Mouse (Mus musculus) midbrain, embryonic 14.5 days (tissue): ENCODE measurements around the gene Dzip1l. TPM values are rescaled to one million over a fixed set of nuclear protein-coding genes. Genes with fewer than 3 reads are reported as not detected.

ENCODE experiments used
- ATAC-seq: fragments of 200-750 bp; cut with Nextera tagmentation; 2 replicates; pipeline ENCODE4 v1.8.0; 2017; ENCODE audit warnings: moderate number of reproducible peaks, moderate library complexity; ENCODE audit not compliant: low FRiP score, low TSS enrichment
- DNase-seq: peaks from one replicate; pipeline ENCODE4 v3.0.0-alpha.2; 2015
- H3K27ac ChIP-seq: fragments of 300-500 bp; sonication (generic); replicated peaks from 2 replicates; pipeline ENCODE4 v1.5.1; 2014; ENCODE audit warnings: mild to moderate bottlenecking, low read depth, low read length, moderate library complexity
- H3K27me3 ChIP-seq: fragments of 300-500 bp; sonication (generic); 2 replicates; pipeline ENCODE4 v1.6.1; 2014; ENCODE audit warnings: low read length, control low read depth, mixed read lengths; ENCODE audit not compliant: control insufficient read depth, insufficient read depth
- H3K36me3 ChIP-seq: fragments of 300-500 bp; sonication (generic); 2 replicates; pipeline ENCODE4 v1.6.1; 2014; ENCODE audit warnings: low read length, control low read depth; ENCODE audit not compliant: control insufficient read depth, insufficient read depth
- H3K4me1 ChIP-seq: fragments of 300-500 bp; sonication (generic); 2 replicates; pipeline ENCODE4 v1.6.1; 2014; ENCODE audit warnings: mild to moderate bottlenecking, antibody characterized with exemption, low read length, control low read depth; ENCODE audit not compliant: control insufficient read depth, insufficient read depth
- H3K4me2 ChIP-seq: fragments of 300-500 bp; sonication (generic); 2 replicates; pipeline ENCODE4 v1.6.1; 2014; ENCODE audit warnings: mild to moderate bottlenecking, low read length, moderate library complexity
- H3K4me3 ChIP-seq: fragments of 300-500 bp; sonication (generic); replicated peaks from 2 replicates; pipeline ENCODE4 v1.5.1; 2014; ENCODE audit warnings: low read depth, low read length
- H3K9ac ChIP-seq: fragments of 300-500 bp; sonication (generic); replicated peaks from 2 replicates; pipeline ENCODE4 v1.6.1; 2014; ENCODE audit warnings: mild to moderate bottlenecking, low read length, moderate library complexity
- H3K9me3 ChIP-seq: fragments of 300-500 bp; sonication (generic); 2 replicates; pipeline ENCODE4 v1.6.1; 2016; ENCODE audit warnings: low read length, control low read depth, mixed read lengths; ENCODE audit not compliant: control insufficient read depth
- WGBS: fragments of 180-500 bp; shearing (Covaris S2); extraction: QIAGEN DNeasy Blood & Tissue Kit; methylation state at CpG from one replicate; pipeline ENCODE4 v1.1.7; 2014; 5-methylcytosine and 5-hydroxymethylcytosine counted together
- polyA plus RNA-seq: library from polyadenylated mRNA; unstranded; fragments of >200 nt; fragmentation: Nextera tagmentation; extraction: Ambion mirVana; gene quantifications from 2 replicates; pipeline ENCODE4 v1.2.1, GENCODE M21; 2014

Gene Dzip1l
- polyA plus RNA-seq, 1 experiment from 2014 or later = 7.9 TPM

GRCm38 (mm10) chr9:99694961-99695360 lies 65.7 kb downstream of the Dzip1l start:
- no peak overlapping the region for H3K4me3 ChIP-seq
- no peaks in the 10 kb centered on the region for H3K4me1 ChIP-seq
- H3K27me3 ChIP-seq = no peaks in the 10 kb centered on the region
- H3K36me3 ChIP-seq = no peaks in the 10 kb centered on the region
- no peak overlapping the region for H3K9ac ChIP-seq
- ATAC-seq (no peak), DNase-seq (no peak)
- no peak overlapping the region for H3K4me2 ChIP-seq
- H3K27ac ChIP-seq = no peak overlapping the region
- WGBS = 64% methylated on average over 7 of the region's 7 CpGs
- H3K9me3 ChIP-seq = no peaks in the 10 kb centered on the region

- 89% methylated on average over 2 of the region's 2 CpGs for WGBS
- Histone ChIP-seq H3K9ac (no peak overlapping the region), H3K4me2 (no peak overlapping the region), H3K27me3 (no peaks in the 10 kb centered on the region), H3K4me1 (no peaks in the 10 kb centered on the region), H3K36me3 (no peaks in the 10 kb centered on the region), H3K27ac (no peak overlapping the region), H3K9me3 (no peaks in the 10 kb centered on the region), H3K4me3 (no peak overlapping the region)
- DNase-seq (no peak), ATAC-seq (no peak)
Measured at GRCm38 (mm10) chr9:99699752-99700389, 70.6 kb downstream of the Dzip1l start.

GRCm38 (mm10) chr9:99701187-99701586 lies 71.9 kb downstream of the Dzip1l start:
- no peaks in the 10 kb centered on the region for H3K4me1 ChIP-seq
- H3K4me3 ChIP-seq = no peak overlapping the region
- no peak overlapping the region for H3K27ac ChIP-seq
- no peaks in the 10 kb centered on the region for H3K27me3 ChIP-seq
- DNase-seq (no peak), ATAC-seq (no peak)
- H3K36me3 ChIP-seq = no peaks in the 10 kb centered on the region
- H3K4me2 ChIP-seq = no peak overlapping the region
- no peaks in the 10 kb centered on the region for H3K9me3 ChIP-seq
- WGBS = 91% methylated on average over 2 of the region's 2 CpGs
- no peak overlapping the region for H3K9ac ChIP-seq

GRCm38 (mm10) chr9:99702215-99702614 lies 72.9 kb downstream of the Dzip1l start:
- 93% methylated on average over 6 of the region's 6 CpGs for WGBS
- Histone ChIP-seq H3K27ac (no peak overlapping the region), H3K9ac (no peak overlapping the region), H3K4me1 (no peaks in the 10 kb centered on the region), H3K9me3 (no peaks in the 10 kb centered on the region), H3K36me3 (no peaks in the 10 kb centered on the region), H3K4me3 (no peak overlapping the region), H3K27me3 (no peaks in the 10 kb centered on the region), H3K4me2 (no peak overlapping the region)
- no peak for ATAC-seq
- DNase-seq = no peak

- no peak overlapping the region for H3K4me2 ChIP-seq
- H3K27me3 ChIP-seq = no peaks in the 10 kb centered on the region
- no peak overlapping the region for H3K9ac ChIP-seq
- no peak overlapping the region for H3K4me3 ChIP-seq
- H3K36me3 ChIP-seq = no peaks in the 10 kb centered on the region
- 77% methylated on average over 6 of the region's 6 CpGs for WGBS
- no peaks in the 10 kb centered on the region for H3K4me1 ChIP-seq
- DNase-seq = no peak
- no peak overlapping the region for H3K27ac ChIP-seq
- ATAC-seq = no peak
- no peaks in the 10 kb centered on the region for H3K9me3 ChIP-seq
Measured at GRCm38 (mm10) chr9:99703711-99704110, 74.4 kb downstream of the Dzip1l start.

GRCm38 (mm10) chr9:99706264-99706663 lies 77.0 kb downstream of the Dzip1l start:
- H3K9ac ChIP-seq = no peak overlapping the region
- ATAC-seq = no peak
- no peak for DNase-seq
- H3K27ac ChIP-seq = no peak overlapping the region
- H3K9me3 ChIP-seq = no peaks in the 10 kb centered on the region
- 93% methylated on average over 6 of the region's 6 CpGs for WGBS
- H3K27me3 ChIP-seq = no peaks in the 10 kb centered on the region
- H3K4me3 ChIP-seq = no peak overlapping the region
- no peaks in the 10 kb centered on the region for H3K36me3 ChIP-seq
- H3K4me2 ChIP-seq = no peak overlapping the region
- no peaks in the 10 kb centered on the region for H3K4me1 ChIP-seq

GRCm38 (mm10) chr9:99707425-99708126 lies 78.3 kb downstream of the Dzip1l start:
- 72% methylated on average over 11 of the region's 11 CpGs for WGBS
- Histone ChIP-seq H3K27me3 (no peaks in the 10 kb centered on the region), H3K4me1 (no peaks in the 10 kb centered on the region), H3K9ac (no peak overlapping the region), H3K36me3 (no peaks in the 10 kb centered on the region), H3K4me3 (no peak overlapping the region), H3K9me3 (no peaks in the 10 kb centered on the region), H3K27ac (no peak overlapping the region), H3K4me2 (no peak overlapping the region)
- ATAC-seq (no peak), DNase-seq (no peak)

GRCm38 (mm10) chr9:99709588-99710248 lies 80.4 kb downstream of the Dzip1l start:
- DNase-seq = no peak
- Histone ChIP-seq H3K4me3 (no peak overlapping the region), H3K4me1 (no peaks in the 10 kb centered on the region), H3K27ac (no peak overlapping the region), H3K4me2 (no peak overlapping the region), H3K27me3 (no peaks in the 10 kb centered on the region), H3K9ac (no peak overlapping the region), H3K9me3 (no peaks in the 10 kb centered on the region), H3K36me3 (no peaks in the 10 kb centered on the region)
- WGBS = 95% methylated on average over 22 of the region's 22 CpGs
- ATAC-seq = no peak

- Histone ChIP-seq H3K36me3 (no peaks in the 10 kb centered on the region), H3K4me2 (no peak overlapping the region), H3K27me3 (no peaks in the 10 kb centered on the region), H3K9ac (no peak overlapping the region), H3K4me3 (no peak overlapping the region), H3K27ac (no peak overlapping the region), H3K4me1 (no peaks in the 10 kb centered on the region), H3K9me3 (no peaks in the 10 kb centered on the region)
- DNase-seq = no peak
- no peak for ATAC-seq
- WGBS = 95% methylated on average over 4 of the region's 4 CpGs
Measured at GRCm38 (mm10) chr9:99710297-99710696, 81.0 kb downstream of the Dzip1l start.
